Mouse (Mus musculus) heart, embryonic 14.5 days (tissue): ENCODE measurements around the gene Col5a3. TPM values are rescaled to one million over a fixed set of nuclear protein-coding genes. Genes with fewer than 3 reads are reported as not detected.

Experiments
- ATAC-seq: fragments of 200-750 bp; cut with Nextera tagmentation; 2 replicates; pipeline ENCODE4 v1.8.0; 2017; ENCODE audit warnings: low read depth, moderate TSS enrichment; ENCODE audit not compliant: insufficient number of reproducible peaks, insufficient read depth, low FRiP score
- H3K27ac ChIP-seq, 2 experiments: fragments of 200-500 bp in 1 of 2; fragments of 300-500 bp in 1 of 2; sonication (generic) in 1 of 2; replicated peaks in 1 of 2; 2 replicates each; pipeline ENCODE4 v1.5.1; 2012 to 2014; ENCODE audit warnings: low read depth in 2 of 2, low read length in 2 of 2, control low read depth in 1 of 2, mild to moderate bottlenecking in 1 of 2, mixed read lengths in 1 of 2; ENCODE audit not compliant: control insufficient read depth in 1 of 2, insufficient read depth in 1 of 2
- H3K27me3 ChIP-seq: fragments of 300-500 bp; sonication (generic); 2 replicates; pipeline ENCODE4 v1.6.1; 2014; ENCODE audit warnings: mild to moderate bottlenecking, low read length, control low read depth; ENCODE audit not compliant: control insufficient read depth, insufficient read depth
- H3K36me3 ChIP-seq: fragments of 300-500 bp; sonication (generic); 2 replicates; pipeline ENCODE4 v1.6.1; 2014; ENCODE audit warnings: mild to moderate bottlenecking, control low read depth, low read length, mixed read lengths; ENCODE audit not compliant: control insufficient read depth, insufficient read depth
- H3K4me1 ChIP-seq, 2 experiments: fragments of 200-500 bp in 1 of 2; fragments of 300-500 bp in 1 of 2; sonication (generic) in 1 of 2; 2 replicates each; pipeline ENCODE4 v1.6.1; 2012 to 2014; ENCODE audit warnings: low read length in 2 of 2, control low read depth in 1 of 2, mixed read lengths in 1 of 2; ENCODE audit not compliant: control insufficient read depth in 2 of 2, insufficient read depth in 2 of 2
- H3K4me2 ChIP-seq: fragments of 300-500 bp; sonication (generic); 2 replicates; pipeline ENCODE4 v1.6.1; 2014; ENCODE audit warnings: mild to moderate bottlenecking, low read length
- H3K4me3 ChIP-seq, 2 experiments: fragments of 200-500 bp in 1 of 2; fragments of 300-500 bp in 1 of 2; sonication (generic) in 1 of 2; 2 replicates each; pipeline ENCODE4 v1.5.1; 2012 to 2014; ENCODE audit warnings: low read length in 2 of 2, mild to moderate bottlenecking in 2 of 2, control low read depth in 1 of 2, low read depth in 1 of 2, moderate library complexity in 1 of 2; ENCODE audit not compliant: control insufficient read depth in 1 of 2, insufficient read depth in 1 of 2
- H3K9ac ChIP-seq: fragments of 300-500 bp; sonication (generic); 2 replicates; pipeline ENCODE4 v1.6.1; 2014; ENCODE audit warnings: mild to moderate bottlenecking, low read length
- H3K9me3 ChIP-seq: fragments of 300-500 bp; sonication (generic); 2 replicates; pipeline ENCODE4 v1.6.1; 2016; ENCODE audit warnings: low read length, control low read depth; ENCODE audit not compliant: control insufficient read depth
- WGBS: fragments of 180-500 bp; shearing (Covaris S2); extraction: QIAGEN DNeasy Blood & Tissue Kit; methylation state at CpG from one replicate; pipeline ENCODE4 v1.1.7; 2014; 5-methylcytosine and 5-hydroxymethylcytosine counted together
- polyA plus RNA-seq: library from polyadenylated mRNA; unstranded; fragments of >200 nt; fragmentation: Nextera tagmentation; extraction: Ambion mirVana; gene quantifications from 2 replicates; pipeline ENCODE4 v1.2.1, GENCODE M21; 2014

Gene Col5a3
- polyA plus RNA-seq, 1 experiment from 2014 or later, result 0.20 TPM

GRCm38 (mm10) chr9:20721582-20721981 is 93.3 kb downstream of the Col5a3 start:
- no peaks in the 10 kb centered on the region for H3K36me3 ChIP-seq
- peaks cover 3 to 6% of the 10 kb centered on the region in 2 experiments for H3K4me1 ChIP-seq
- peaks cover 31% of the 10 kb centered on the region for H3K27me3 ChIP-seq
- H3K4me3 ChIP-seq, result no peak overlapping the region
- H3K27ac ChIP-seq, result no peak overlapping the region
- no peak for ATAC-seq
- no peak overlapping the region for H3K9ac ChIP-seq
- WGBS, result 68% methylated on average over 2 of the region's 2 CpGs
- no peak overlapping the region for H3K4me2 ChIP-seq
- no peaks in the 10 kb centered on the region for H3K9me3 ChIP-seq

Other genes starting within 250 kb of the Col5a3 start
- gene Zfp846, start 233.8 kb downstream of the Col5a3 start, polyA plus RNA-seq, result 11.0 and 11.8 TPM in 2 replicates
- 345 and 375 TPM in 2 replicates for gene Ubl5, start 172.2 kb downstream of the Col5a3 start, polyA plus RNA-seq
- gene Fbxl12, start 170.3 kb downstream of the Col5a3 start, polyA plus RNA-seq, result 7.6 and 10.6 TPM in 2 replicates
- gene Pin1, start 163.0 kb downstream of the Col5a3 start, polyA plus RNA-seq, result 45.5 and 48.5 TPM in 2 replicates
- 0.42 and 1.3 TPM in 2 replicates for gene Olfm2, start 68.7 kb downstream of the Col5a3 start, polyA plus RNA-seq
- gene Rdh8, start 3.4 kb upstream of the Col5a3 start, polyA plus RNA-seq, result not detected in 2 replicates
- gene A230050P20Rik, start 53.6 kb upstream of the Col5a3 start, polyA plus RNA-seq, result 4.5 and 5.9 TPM in 2 replicates
- 1.9 and 2.7 TPM in 2 replicates for gene Angptl6, start 64.7 kb upstream of the Col5a3 start, polyA plus RNA-seq
- gene Ppan, start 73.1 kb upstream of the Col5a3 start, polyA plus RNA-seq, result 28.2 and 30.0 TPM in 2 replicates
- gene Eif3g, start 83.6 kb upstream of the Col5a3 start, polyA plus RNA-seq, result 188 and 202 TPM in 2 replicates
- gene Dnmt1, start 144.8 kb upstream of the Col5a3 start, polyA plus RNA-seq, result 35.2 and 39.4 TPM in 2 replicates
- 20.1 and 21.5 TPM in 2 replicates for gene S1pr2, start 161.7 kb upstream of the Col5a3 start, polyA plus RNA-seq
- 151 and 160 TPM in 2 replicates for gene Mrpl4, start 187.7 kb upstream of the Col5a3 start, polyA plus RNA-seq
- gene Icam1, start 200.9 kb upstream of the Col5a3 start, polyA plus RNA-seq, result 13.9 and 14.4 TPM in 2 replicates
- gene Icam4, start 214.3 kb upstream of the Col5a3 start, polyA plus RNA-seq, result 1.3 and 1.9 TPM in 2 replicates
- gene Icam5, start 217.0 kb upstream of the Col5a3 start, polyA plus RNA-seq, result 0.08 TPM in 1 of 2 replicates, not detected in the other